ENCODE assay signal across 8 mouse cellular contexts in the genomic region with DNA sequence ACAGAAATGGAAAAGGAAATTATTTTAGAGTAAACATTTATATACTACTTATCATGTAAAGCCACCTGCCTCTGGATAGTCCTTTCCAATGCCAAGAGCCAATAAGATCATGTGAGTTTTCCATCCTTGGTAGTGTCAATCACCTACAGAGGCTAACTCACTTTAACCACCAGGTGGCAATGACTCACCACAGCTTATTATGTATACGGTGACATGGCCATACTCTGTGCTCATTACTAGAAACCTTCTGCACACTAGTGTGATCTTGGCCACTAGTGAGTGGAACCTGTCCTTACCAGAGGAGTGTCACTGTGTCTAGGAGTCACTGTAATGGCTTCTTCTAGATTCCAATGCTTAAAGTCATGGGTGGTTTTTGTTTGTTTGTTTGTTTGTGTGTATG.
A peak's percentile ranks its signal among the peaks of the same experiment; 100 is the strongest.
DNase-seq lines count a peak whose midpoint lies in the region; ATAC-seq and TF ChIP-seq lines count a peak whose summit lies in the region.

No protein-coding gene starts in this region.

- no peaks in the 10 kb centered on the region for H3K4me1 ChIP-seq in heart, embryonic 10.5 days
- no peaks in the 10 kb centered on the region for H3K4me1 ChIP-seq in E14TG2a.4 (replicated peaks; ENCODE audit: low read depth, low read length)
- H3K4me1 ChIP-seq in stomach, postnatal 0 days (replicated peaks; ENCODE audit: control insufficient read depth, insufficient read depth): no peaks in the 10 kb centered on the region
- no peaks in the 10 kb centered on the region for H3K4me1 ChIP-seq in thymus, adult 2 months (replicated peaks; ENCODE audit: control insufficient read depth, insufficient read depth, low read length)

- no peak overlapping the region for H3K4me2 ChIP-seq in stomach, postnatal 0 days (replicated peaks; ENCODE audit: low read depth)

- no peak for TF ChIP-seq POLR2A in thymus, adult 2 months (IDR thresholded peaks at IDR 0.05; ENCODE audit: control insufficient read depth, extremely low read depth, insufficient read depth, low read length, poor library complexity)

- ATAC-seq in stomach, postnatal 0 days (ENCODE audit: low FRiP score, low TSS enrichment): peak; percentile 57; the same call in 1 of the 2 replicates

- WGBS in heart, embryonic 10.5 days: 29% methylated on average over 1 of the region's 1 CpGs
- WGBS in stomach, postnatal 0 days: 20% methylated on average over 1 of the region's 1 CpGs
- WGBS in thymus, adult 2 months: 26% methylated on average over 1 of the region's 1 CpGs

- DNase-seq in heart, adult 11 months: peak; percentile 68
- no peak for DNase-seq in heart, embryonic 10.5 days (ENCODE audit: low spot score)
- peak; percentile 22 for DNase-seq in embryo, embryonic 9.5 days (ENCODE audit: extremely low spot score)
- peak; percentile 5 for DNase-seq in kidney, adult 18-20 months
- DNase-seq in stomach, postnatal 0 days (ENCODE audit: low spot score): no peak
- DNase-seq in adrenal gland, adult 2 months: no peak
- DNase-seq in thymus, adult 2 months: no peak

- H3K9ac ChIP-seq in stomach, postnatal 0 days (ENCODE audit: low read length): no peak overlapping the region

- no peaks in the 10 kb centered on the region for H3K27me3 ChIP-seq in heart, embryonic 10.5 days (ENCODE audit: insufficient read depth, poor library complexity, severe bottlenecking)
- H3K27me3 ChIP-seq in E14TG2a.4 (ENCODE audit: insufficient read depth, low read length): no peaks in the 10 kb centered on the region
- no peaks in the 10 kb centered on the region for H3K27me3 ChIP-seq in stomach, postnatal 0 days (ENCODE audit: control insufficient read depth, insufficient read depth, low read length)
- H3K27me3 ChIP-seq in thymus, adult 2 months (ENCODE audit: control insufficient read depth, insufficient read depth, low read length): no peaks in the 10 kb centered on the region

- TF ChIP-seq CTCF in E14TG2a.4 (conservative IDR thresholded peaks at IDR 0.05; ENCODE audit: low read length): peak; percentile 24; the same call in 1 of the 2 replicates
- peak; percentile 79 for TF ChIP-seq CTCF in stomach, postnatal 0 days (IDR thresholded peaks at IDR 0.05; ENCODE audit: low read depth)
- no peak for TF ChIP-seq CTCF in thymus, adult 2 months (IDR thresholded peaks at IDR 0.05; ENCODE audit: borderline replicate concordance, control insufficient read depth, extremely low read depth, insufficient read depth, low read length, poor library complexity)

- no peak overlapping the region for H3K27ac ChIP-seq in heart, embryonic 10.5 days
- H3K27ac ChIP-seq in stomach, postnatal 0 days (replicated peaks): no peak overlapping the region
- no peak overlapping the region for H3K27ac ChIP-seq in thymus, adult 2 months (ENCODE audit: control insufficient read depth, insufficient read depth, low read length)

- H3K9me3 ChIP-seq in heart, embryonic 10.5 days: no peaks in the 10 kb centered on the region
- H3K9me3 ChIP-seq in E14TG2a.4 (ENCODE audit: low read length): no peaks in the 10 kb centered on the region
- no peaks in the 10 kb centered on the region for H3K9me3 ChIP-seq in stomach, postnatal 0 days (ENCODE audit: control insufficient read depth, low read length)

- no peak overlapping the region for H3K4me3 ChIP-seq in heart, embryonic 10.5 days
- no peak overlapping the region for H3K4me3 ChIP-seq in E14TG2a.4 (replicated peaks; ENCODE audit: low read length)
- H3K4me3 ChIP-seq in stomach, postnatal 0 days (ENCODE audit: low read depth, low read length): no peak overlapping the region
- H3K4me3 ChIP-seq in thymus, adult 2 months (ENCODE audit: control insufficient read depth, insufficient read depth, low read length): no peak overlapping the region

- H3K36me3 ChIP-seq in heart, embryonic 10.5 days: no peaks in the 10 kb centered on the region
- no peaks in the 10 kb centered on the region for H3K36me3 ChIP-seq in E14TG2a.4 (ENCODE audit: insufficient read depth, low read length)
- no peaks in the 10 kb centered on the region for H3K36me3 ChIP-seq in stomach, postnatal 0 days (ENCODE audit: control insufficient read depth, insufficient read depth, low read length)
- H3K36me3 ChIP-seq in thymus, adult 2 months (ENCODE audit: control insufficient read depth, insufficient read depth, low read length): no peaks in the 10 kb centered on the region

- TF ChIP-seq EP300 in stomach, postnatal 0 days (optimal IDR thresholded peaks at IDR 0.05): no peak

Comparison
In these comparisons a context has a peak if more than half of its experiments do, and no peak if none do; other contexts are left out.
1. DNase-seq: peak in heart, adult 11 months (single experiment), embryo, embryonic 9.5 days (single experiment) and kidney, adult 18-20 months (single experiment); none in heart, embryonic 10.5 days (single experiment), stomach, postnatal 0 days (single experiment), adrenal gland, adult 2 months (single experiment) and thymus, adult 2 months (single experiment).